Mouse (Mus musculus) adrenal gland, adult 18-20 months (tissue): ENCODE measurements around the gene Rbm25. TPM values are rescaled to one million over a fixed set of nuclear protein-coding genes. Genes with fewer than 3 reads are reported as not detected.
"Not testable (repeated sequence)": the region's sequence is repeated elsewhere in the genome, so short reads cannot be mapped to it uniquely, and the experiment has no call there.

ENCODE experiments used
- DNase-seq, 2 experiments: peaks; one replicate each; pipeline ENCODE4 v3.0.0; 2021 to 2022; ENCODE audit warnings: low spot score in 2 of 2
- long read RNA-seq, 2 experiments: library from polyadenylated mRNA; stranded (forward); transcript quantifications; one replicate each; pipeline ENCODE4 v2.0.0; 2021
- total RNA-seq, 2 experiments: library from RNA; stranded (reverse); gene quantifications; 1 replicate in 1 of 2; 2 replicates in 1 of 2; pipeline ENCODE4 v1.2.3; 2021

Rbm25 gene
- 10 to 100 TPM; 76.5 to 89.7 TPM for total RNA-seq
- long read RNA-seq, experiment 1, full-length matches to known transcripts: 9 of 19 reads
- long read RNA-seq, experiment 1, partial matches to known transcripts: 2 of 19 reads
- long read RNA-seq, experiment 1, other reads (novel, unspliced or antisense): 8 of 19 reads
- long read RNA-seq, experiment 2, partial matches to known transcripts: 39 of 45 reads
- long read RNA-seq, experiment 2, other reads (novel, unspliced or antisense): 6 of 45 reads

DNA sequence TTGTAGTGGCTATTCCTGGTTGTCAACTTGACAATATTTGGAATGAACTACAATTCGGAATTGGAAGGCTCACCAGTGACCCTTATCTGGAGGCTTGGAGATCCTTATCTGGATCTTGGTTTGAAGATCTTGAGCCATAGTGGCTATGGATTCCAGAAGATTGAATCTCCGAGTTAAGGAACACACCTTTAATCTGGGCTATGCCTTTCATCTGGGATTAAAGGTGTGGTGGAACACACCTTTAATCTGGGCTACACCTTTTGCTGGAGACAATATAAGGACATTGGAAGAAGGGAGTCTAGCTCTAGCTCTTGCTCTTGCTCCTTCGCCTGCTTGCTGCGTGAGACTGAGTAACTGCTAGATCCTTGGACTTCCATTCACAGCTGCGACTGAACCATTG, at the start of gene Rbm25:
Rbm25 (plus strand) TSS at position 301 of the 400 bp plus-strand sequence.
- DNase-seq: not testable (repeated sequence)

DNA sequence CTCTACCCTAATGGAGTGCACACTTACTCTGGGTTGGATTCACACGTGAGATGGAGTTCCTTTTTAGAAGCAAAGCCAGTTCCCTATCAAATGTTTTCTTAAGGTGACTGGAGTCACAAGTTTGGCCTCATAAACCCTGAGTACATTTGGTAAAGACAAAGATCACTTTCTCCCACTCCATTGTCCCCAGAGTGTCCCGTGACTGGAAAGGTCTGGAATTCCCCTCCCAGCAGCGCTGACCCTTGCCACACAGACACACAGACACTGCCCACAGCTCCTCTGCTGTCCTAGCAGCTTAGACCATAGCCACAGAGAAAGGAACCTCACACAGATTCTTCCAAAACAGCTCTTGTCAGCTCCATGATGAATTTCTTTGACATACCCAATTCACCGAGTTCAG, 48.9 kb upstream of the Rbm25 start:
- no peak for DNase-seq

DNA sequence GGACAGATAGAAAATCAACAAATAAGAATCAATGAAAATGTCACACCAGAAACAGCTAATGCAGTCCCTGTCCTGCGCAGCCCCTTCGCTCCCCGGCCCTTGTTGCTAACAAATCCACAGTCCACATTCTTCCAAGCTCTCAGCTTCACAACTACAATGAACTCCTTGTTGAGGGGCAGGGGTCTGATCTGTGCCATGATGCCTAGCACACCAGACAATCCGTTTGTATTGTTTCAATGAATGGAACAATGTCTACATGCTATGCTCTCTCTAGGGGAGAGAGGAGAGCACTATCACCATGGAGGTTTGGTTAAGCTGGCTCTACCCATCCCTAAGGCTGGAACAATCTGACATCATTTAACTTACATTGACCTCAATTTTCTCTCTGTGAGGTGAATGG, 48.3 kb upstream of the Rbm25 start:
- no peak for DNase-seq

DNA sequence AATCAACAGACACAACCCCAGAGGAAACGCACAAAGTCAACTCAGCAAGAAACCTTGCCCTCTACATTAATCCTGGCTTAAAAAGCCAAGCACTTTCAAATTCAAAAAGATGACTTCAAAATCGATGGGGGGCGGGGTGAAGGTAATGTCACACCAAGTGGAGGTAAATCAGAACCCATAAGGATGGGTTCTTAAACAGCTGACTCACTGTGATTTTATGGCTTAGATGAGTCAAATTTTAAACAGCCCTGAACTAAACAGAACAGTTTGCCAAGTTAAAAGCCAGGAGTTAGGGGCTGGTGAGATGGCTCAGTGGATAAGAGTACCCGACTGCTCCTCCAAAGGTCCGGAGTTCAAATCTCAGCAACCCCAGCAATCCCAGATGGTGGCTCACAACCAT, 44.4 kb upstream of the Rbm25 start:
- no peak for DNase-seq

DNA sequence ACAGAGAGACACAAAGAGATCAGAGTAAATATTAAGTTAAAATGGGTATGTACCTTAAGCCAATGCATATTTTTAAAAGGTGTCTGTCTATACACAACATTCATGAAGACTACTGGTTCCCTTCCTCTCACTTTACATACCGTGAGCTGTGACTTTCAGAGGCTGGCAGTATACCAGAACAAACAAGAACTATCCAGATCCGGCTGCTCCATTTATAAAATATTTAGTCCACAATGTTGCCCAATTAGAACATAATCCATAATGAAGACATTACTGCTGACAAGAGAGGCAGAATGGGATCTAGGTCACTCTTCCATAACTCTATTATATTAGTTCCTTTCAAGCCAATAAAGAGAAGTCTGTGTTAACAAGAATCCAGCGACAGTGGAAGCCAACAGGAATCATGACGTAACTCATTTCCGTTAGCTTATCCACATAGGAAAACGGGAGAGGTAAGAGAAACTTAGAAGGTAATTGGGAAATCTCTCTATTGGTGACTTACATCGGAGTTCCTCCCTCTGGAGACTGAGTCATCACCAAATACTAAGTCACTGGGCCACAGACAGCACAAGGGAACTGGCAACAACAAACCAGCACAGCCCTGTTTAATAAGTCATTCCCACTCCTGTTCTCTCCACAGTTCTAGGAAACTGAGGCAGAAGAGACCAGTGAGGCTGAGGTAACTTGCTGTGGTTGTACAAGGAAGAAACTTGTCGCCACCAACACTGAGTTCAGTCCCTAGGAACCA, 39.1 kb upstream of the Rbm25 start:
- no peak for DNase-seq

DNA sequence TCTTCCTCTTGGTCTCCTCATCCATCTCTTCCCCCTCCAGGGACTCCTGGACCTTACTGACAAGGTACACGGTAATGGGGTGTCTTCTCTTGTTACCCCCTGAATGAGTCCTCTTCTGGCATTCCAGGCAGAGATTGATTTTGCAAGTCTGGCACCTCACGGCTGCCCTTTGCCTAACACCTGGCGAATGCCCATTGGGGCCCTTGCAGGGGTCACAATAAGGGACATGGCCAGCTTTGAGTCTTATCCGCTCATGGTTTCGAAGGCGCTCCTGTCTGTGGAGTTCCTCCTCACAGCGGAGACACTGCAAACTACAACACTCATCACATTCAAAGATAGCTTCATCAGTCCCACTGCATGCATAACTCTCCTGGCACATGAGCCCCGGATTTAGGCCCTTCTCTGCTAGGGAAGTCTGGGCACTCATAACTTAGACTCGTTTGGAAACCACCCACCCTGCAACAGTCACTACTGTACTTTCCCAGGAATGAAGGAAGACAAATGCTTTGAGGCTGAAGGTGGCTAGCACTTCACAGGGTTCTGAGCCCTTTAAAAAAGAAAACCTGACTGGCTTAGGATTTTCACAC, 36.5 kb upstream of the Rbm25 start:
- DNase-seq: no peak

DNA sequence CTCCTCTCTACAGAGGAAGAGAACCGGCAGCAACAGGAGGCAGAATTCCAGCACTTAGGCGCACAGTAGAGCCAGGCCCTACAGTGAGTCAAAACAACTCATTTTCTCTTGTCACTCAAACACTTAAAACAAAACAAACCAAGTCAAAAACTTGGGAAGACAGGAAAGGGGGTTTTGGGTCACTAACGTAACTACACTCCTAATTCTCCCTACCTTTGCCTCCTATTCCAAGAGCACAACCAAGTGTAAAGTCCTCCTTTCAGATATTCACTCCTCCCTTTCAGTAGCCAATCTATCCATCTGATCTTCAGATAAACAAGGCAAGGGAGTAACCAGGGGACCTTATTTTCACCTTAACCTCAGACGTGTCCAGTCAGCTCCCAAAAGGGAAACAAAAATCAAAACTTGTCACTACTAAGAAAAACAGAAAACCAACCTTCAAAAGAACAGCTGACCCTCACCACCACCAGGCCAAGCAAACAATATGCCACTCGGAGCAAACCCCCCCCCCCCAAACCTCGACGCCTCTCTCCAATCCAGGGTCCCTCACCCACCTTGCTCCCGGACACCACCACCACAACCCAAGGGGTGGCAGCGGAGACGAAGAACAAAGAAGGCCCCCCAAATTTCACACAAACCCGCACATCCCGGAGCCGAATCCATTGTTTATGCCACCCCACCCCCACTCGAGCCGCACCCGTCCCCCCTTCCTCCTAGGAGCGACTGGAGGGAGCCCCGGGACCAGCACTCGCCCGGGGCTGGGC, 34.7 kb upstream of the Rbm25 start:
- no peak for DNase-seq

DNA sequence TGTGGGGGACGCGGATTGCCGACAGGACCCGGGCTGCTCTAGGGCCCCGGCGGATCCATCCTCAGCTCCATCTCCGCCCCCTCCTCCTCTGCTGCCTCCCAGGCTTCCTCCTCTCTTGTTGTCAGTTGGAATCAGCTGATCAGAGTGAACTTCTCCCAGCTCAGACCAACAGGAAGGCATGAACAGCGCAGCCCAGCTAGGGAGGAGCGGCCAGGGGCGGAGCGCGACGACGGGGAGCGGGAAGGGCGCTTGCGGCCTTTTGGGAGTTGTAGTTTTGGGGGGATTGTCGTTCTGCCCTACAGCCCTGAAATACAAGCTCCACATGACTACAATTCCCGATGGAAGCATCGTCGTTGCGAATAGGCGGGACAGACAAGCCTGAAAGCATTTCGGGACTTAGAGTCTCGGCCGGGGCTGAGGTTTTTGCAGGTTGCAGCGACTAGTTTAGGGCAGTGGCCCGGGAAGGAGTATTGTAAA, 34.0 kb upstream of the Rbm25 start, which contains the start of gene Zfyve1:
Zfyve1 (minus strand) TSS at position 198 of the 477 bp plus-strand sequence.
- peak; percentile 83 to 88 for DNase-seq

DNA sequence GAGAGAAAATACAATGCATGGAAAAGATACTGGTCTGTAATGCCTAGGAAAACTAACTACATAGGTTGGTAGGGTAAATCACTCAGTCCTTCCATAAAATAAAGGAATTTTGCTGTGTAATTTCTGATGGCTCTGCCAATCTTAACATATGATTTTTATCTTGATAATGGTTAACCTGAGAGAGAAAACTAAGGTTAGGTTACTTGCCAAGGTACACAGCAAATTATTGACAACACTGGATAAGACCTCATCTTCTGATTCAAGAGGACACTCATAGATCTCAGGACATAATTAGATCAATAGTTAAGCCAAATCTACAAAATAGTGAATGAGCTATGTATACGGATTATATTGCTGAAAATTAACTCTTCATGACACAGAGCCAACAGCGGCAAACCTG, 33.2 kb upstream of the Rbm25 start:
- no peak for DNase-seq

DNA sequence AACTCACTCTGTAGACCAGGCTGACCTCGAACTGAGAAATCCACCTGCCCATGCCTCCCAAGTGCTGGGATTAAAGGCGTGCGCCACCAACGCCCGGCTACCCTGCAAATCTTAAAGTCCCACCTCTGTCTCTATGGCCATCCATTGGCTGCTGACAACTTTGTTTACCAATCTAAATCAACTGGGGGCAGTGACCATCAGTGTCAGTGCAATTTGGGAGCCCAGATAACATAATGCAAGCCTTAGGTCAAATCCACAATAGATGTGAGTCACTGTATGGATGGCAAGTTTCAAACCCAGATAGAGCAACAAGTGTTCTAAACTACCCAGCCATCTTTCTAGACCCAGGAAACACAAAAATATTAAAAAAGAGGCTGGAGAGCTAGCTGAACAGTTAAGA, 28.8 kb upstream of the Rbm25 start:
- no peak for DNase-seq

DNA sequence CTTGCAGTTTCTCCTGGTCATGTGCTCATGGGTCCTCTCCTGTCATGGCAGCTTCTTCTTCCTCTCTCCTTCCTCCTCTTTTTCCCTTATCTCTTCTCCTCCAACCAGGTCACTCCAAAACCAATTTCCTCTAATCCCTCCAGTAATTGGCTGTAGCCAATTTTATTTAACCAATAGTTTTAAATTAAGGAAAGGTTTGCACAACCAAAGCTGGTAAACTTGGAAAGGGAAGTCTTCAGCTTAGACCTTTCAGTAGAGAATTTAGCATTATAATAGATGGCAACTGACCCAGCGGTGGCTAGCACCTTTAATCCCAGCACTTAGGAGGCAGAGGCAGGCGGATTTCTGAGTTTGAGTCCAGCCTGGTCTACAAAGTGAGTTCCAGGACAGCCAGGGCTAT, 24.6 kb upstream of the Rbm25 start:
- not testable (repeated sequence) for DNase-seq

DNA sequence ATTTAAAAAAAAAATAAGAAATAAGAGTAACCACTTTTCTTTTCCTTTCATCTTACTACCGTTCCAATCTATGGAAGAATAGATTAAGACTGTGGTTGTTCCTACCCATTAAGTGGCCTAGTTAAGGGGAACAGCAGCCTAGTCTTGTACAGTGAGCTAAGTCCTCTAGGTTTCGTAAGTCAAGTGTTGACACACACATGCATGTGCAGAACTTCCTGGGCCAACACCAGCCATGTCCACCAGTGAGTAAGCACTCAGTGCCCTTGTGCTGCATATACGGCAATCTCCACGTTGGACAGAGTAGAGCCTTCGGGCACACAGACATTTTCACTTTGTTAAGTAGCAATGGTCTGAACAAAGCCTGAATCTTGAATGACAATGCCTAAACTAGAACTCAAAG, 13.8 kb upstream of the Rbm25 start:
- DNase-seq: no peak

DNA sequence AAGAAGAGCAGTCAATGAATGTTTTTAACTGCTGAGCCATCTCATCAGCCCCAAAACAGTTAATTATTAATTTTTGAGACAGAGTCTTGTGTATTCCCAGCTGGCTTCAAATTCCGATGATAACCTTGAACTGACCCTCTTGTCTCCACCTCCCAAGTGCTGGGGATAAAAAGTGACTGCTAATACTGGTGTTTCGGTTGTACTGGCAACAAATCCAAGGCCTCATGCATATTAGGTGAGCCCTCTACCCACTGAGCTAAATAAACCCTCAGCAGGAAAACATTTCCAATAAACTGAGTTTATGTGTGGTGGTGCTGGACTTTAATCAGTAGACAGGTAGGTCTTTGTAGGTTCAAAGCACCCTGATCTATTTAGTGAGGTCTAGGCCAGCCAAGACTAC, 12.1 kb upstream of the Rbm25 start:
- DNase-seq: no peak

DNA sequence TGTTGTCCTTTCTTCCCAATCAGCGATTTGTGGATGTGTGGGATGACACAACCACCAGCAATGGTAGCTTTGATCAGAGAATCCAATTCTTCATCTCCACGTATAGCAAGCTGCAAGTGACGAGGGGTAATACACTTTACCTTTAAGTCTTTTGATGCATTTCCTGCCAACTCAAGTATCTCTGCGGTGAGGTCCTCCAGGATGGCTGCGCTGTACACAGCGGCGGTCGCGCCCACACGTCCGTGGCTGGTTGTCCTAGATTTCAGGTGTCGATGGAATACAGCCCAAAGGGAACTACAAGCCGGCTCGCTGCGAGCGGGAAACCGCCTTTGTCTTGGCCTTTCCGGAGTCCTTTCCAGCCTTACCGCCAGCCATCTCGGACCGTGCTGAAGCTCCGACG, 10.3 kb upstream of the Rbm25 start:
- not testable (repeated sequence) for DNase-seq

DNA sequence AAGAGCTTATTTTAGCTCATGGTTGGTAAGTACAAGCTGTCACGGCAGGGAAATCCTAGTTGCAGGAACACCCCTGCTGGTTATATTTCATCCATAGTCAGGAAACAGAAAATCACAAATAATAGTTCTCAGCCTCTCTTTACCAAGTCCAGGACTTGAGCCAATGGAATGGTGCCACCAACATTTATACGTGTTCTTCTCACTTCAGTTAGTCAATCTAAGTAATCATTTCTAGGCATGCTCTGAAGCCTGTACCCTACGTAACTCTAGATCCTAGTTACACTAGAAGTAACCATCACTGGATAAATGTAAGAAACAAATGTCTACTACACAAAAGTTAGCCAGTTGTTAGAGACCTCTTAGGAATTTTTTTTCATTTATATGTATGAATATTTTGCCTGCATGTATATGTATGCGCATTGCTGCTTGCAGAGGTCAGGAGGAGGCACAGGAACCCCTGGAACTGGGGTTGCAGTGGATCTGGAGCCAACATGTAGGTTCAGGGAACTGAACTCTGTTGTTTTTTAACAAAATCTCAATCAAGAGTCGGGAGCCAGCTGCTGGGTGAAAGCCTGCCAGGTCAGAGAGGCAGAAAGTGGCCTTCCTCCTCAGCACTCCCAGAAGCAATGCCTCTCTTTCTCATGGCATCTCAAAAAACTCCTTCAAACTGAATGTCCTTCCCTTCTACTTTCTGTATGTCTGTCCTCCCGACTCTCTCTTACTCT, 8.8 kb upstream of the Rbm25 start:
- no peak for DNase-seq

DNA sequence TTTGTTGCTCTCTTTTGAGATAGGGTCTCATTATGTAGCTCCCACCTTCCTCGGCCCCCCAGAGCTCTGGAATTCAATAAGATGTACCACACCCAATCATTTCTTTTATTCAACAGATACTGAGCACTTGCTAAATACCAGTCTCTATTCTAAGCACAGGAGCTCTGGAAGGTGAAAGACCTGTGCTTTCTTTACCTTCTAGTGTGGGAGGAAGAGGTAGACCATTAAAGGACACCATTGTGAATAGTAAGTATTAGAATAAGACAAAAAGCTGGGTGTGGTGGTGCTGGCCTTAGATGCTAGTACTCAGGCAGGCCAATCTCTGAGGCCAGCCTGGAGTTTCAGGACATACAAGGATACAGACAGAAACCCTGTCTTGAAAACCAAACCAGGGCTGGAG, 6.7 kb upstream of the Rbm25 start:
- DNase-seq: no peak

DNA sequence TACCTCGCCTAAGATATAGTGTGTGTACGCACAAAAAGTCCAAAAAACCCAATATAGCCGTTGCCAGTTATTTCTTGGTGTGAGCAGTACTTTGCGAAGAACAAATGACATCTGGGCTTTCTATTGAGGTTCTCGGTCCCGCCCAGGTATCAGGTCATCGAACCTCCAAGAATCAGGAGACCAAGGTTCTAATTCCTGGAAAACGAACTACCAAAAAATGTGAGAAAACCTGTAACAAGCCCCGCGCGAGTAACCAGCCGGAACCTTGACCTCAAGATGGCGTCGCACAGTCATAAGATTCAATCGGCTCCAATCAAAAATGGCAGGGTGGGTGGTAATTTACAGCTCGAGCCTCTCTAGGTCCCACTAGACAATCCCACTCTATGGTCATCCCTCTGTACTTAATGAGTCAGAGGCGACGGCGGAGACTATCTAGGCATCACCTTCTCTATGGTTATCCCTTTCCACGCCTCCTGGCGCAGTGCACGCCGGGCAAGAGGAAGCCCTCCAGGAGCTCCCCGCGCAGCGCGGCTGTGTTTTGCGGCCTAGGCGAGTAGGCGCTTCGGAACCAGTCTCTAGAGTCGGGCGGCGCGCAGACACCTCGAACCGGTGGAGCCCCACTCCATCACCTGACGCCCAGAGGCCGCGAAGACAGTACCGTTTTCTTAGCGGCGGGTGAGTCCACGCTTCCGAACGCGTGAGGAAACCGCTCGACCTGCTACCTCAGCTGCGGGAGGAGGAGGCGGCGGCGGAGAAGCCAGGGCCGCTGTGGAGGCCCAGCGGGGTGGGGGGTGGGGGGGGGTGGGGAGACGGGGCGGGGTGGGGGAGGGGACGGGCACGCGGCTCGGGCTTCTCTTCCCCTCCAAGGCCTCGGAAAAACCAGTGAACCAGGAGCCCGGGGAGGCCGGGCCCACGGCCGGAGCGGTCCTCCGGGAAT, 975 bp downstream of the Rbm25 start:
- DNase-seq: peak; percentile 87 to 93

DNA sequence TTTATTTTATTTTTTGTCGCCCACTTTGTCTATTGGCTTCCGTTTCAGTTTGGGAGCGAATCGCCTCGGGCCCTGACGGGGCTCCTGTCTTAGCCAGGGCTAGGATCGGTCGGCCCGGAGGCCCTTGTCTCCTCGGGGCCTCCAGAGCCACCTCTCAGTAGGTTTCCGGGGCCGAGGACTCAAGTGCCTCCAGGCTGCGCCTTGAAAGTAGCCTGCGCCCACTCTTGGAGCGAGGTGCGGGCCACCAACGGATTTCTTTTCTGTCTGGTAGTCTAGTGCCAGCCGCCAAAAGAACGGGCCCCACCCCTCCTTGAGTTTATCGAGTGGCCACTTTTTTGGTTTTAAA, 1.6 kb downstream of the Rbm25 start:
- DNase-seq: peak; percentile 42 to 50

DNA sequence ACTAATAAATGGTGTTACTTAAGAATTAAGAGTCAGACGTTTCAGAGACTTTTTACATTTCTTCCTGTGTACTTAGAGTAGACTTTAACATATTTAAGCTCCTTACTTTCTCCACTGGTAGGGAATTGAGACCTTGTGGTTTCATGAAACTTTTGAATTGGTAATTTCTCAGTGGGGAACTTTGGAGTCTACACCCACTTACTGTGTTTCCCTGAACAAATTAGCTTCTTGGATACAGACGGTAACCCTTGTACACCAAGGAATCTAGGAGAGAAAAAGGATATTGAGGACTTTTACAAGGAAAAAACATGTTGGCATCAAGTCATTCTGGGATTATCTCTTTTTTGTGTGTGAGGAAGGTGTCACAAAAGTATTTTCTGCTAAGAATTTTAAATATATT, 2.8 kb downstream of the Rbm25 start:
- no peak for DNase-seq

DNA sequence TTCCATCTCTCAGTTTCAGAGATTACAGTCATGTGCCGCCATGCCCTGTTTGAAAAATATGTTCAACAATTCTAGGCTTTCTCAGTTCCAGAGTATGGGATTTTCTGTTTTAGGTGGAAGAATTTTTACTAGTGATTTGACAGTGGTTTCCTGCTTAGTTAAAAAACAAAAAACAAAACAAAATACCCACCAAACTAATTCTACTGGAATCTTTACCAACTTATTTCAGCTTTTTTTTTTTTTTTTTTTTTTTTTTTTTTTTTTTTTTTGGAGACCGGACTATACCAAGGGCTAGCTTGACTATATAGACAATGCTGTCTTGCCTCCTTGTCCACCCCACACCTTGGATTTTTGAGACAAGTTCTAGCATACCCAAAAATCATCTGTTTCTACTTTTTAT, 10.2 kb downstream of the Rbm25 start:
- no peak for DNase-seq
